Comparison of ENCODE assay signal across 10 mouse cellular contexts in genomic region chr16:41974866-41975719, GRCm38 (mm10).
DNase-seq lines count a peak whose midpoint lies in the region; ATAC-seq and TF ChIP-seq lines count a peak whose summit lies in the region.
"Had no signal": no experiment of that assay in that cellular context is flagged by ENCODE, and none has a peak within 500 bp of the region (broad histone marks: within the 10 kb centered on the region; RNA-seq: fewer than 3 reads in every experiment).

No protein-coding gene starts in this region.

- no peak overlapping the region for H3K4me2 ChIP-seq in neural tube, embryonic 15.5 days
- H3K4me2 ChIP-seq in hindbrain, postnatal 0 days (ENCODE audit: low read depth, low read length) = no peak overlapping the region
- no peak overlapping the region for H3K4me2 ChIP-seq in kidney, embryonic 14.5 days (replicated peaks; ENCODE audit: low read depth, low read length)
- H3K4me2 ChIP-seq: heart, embryonic 11.5 days had no signal

- no peaks in the 10 kb centered on the region for H3K9me3 ChIP-seq in neural tube, embryonic 15.5 days (replicated peaks)
- no peaks in the 10 kb centered on the region for H3K9me3 ChIP-seq in hindbrain, postnatal 0 days (ENCODE audit: low read length)
- H3K9me3 ChIP-seq in kidney, embryonic 14.5 days (ENCODE audit: control insufficient read depth, low read length) = no peaks in the 10 kb centered on the region

- no peak overlapping the region for H3K9ac ChIP-seq in neural tube, embryonic 15.5 days (replicated peaks)
- no peak overlapping the region for H3K9ac ChIP-seq in hindbrain, postnatal 0 days (replicated peaks; ENCODE audit: low read length)
- no peak overlapping the region for H3K9ac ChIP-seq in kidney, embryonic 14.5 days (ENCODE audit: low read depth, low read length)

- H3K4me1 ChIP-seq in neural tube, embryonic 15.5 days = peaks cover 8% of the 10 kb centered on the region; the same call in 1 of the 2 replicates
- H3K4me1 ChIP-seq in hindbrain, postnatal 0 days (ENCODE audit: insufficient read depth, low read length) = no peaks in the 10 kb centered on the region
- H3K4me1 ChIP-seq in kidney, embryonic 14.5 days (ENCODE audit: control insufficient read depth, insufficient read depth, low read length) = no peaks in the 10 kb centered on the region

- DNase-seq in cerebellum, adult 11-12 months = peak; percentile 38
- no peak for DNase-seq in cerebellum, adult 11 months
- peak; percentile 15 for DNase-seq in neural tube, embryonic 10.5 days (ENCODE audit: extremely low spot score, low spot score)
- peak; percentile 42 for DNase-seq in hindbrain, postnatal 0 days (ENCODE audit: low spot score)
- no peak for DNase-seq in urinary bladder, adult 18-20 months (ENCODE audit: low spot score in 2 of 2)
- no peak for DNase-seq in heart, adult 18-20 months
- DNase-seq: kidney, adult 11 months had no signal

- no peak for TF ChIP-seq CTCF in hindbrain, postnatal 0 days (IDR thresholded peaks at IDR 0.05; ENCODE audit: low read depth)

- no peak overlapping the region for H3K4me3 ChIP-seq in neural tube, embryonic 15.5 days (replicated peaks)
- no peak overlapping the region for H3K4me3 ChIP-seq in hindbrain, postnatal 0 days (ENCODE audit: low read length)
- H3K4me3 ChIP-seq in kidney, embryonic 14.5 days (ENCODE audit: low read length) = no peak overlapping the region

- H3K27ac ChIP-seq in neural tube, embryonic 15.5 days (replicated peaks) = no peak overlapping the region
- no peak overlapping the region for H3K27ac ChIP-seq in hindbrain, postnatal 0 days
- H3K27ac ChIP-seq in kidney, embryonic 14.5 days (ENCODE audit: low read depth, low read length) = no peak overlapping the region

- 73% methylated on average over 2 of the region's 2 CpGs for WGBS in neural tube, embryonic 15.5 days
- 60% methylated on average over 2 of the region's 2 CpGs for WGBS in hindbrain, postnatal 0 days
- WGBS in kidney, embryonic 14.5 days = 43% methylated on average over 2 of the region's 2 CpGs

- no peak for ATAC-seq in neural tube, embryonic 15.5 days (ENCODE audit: low FRiP score)
- ATAC-seq in hindbrain, postnatal 0 days = peak; percentile 75
- ATAC-seq in kidney, embryonic 14.5 days (ENCODE audit: low FRiP score, low TSS enrichment) = no peak

- no peaks in the 10 kb centered on the region for H3K27me3 ChIP-seq in neural tube, embryonic 15.5 days (replicated peaks)
- no peaks in the 10 kb centered on the region for H3K27me3 ChIP-seq in hindbrain, postnatal 0 days (ENCODE audit: insufficient read depth, low read length)
- H3K27me3 ChIP-seq in kidney, embryonic 14.5 days (ENCODE audit: control insufficient read depth, insufficient read depth, low read length) = no peaks in the 10 kb centered on the region

- H3K36me3 ChIP-seq in neural tube, embryonic 15.5 days = no peaks in the 10 kb centered on the region
- H3K36me3 ChIP-seq in hindbrain, postnatal 0 days (ENCODE audit: insufficient read depth, low read length) = no peaks in the 10 kb centered on the region
- H3K36me3 ChIP-seq in kidney, embryonic 14.5 days (ENCODE audit: control insufficient read depth, insufficient read depth, low read length) = no peaks in the 10 kb centered on the region

Comparison
In these comparisons a context has a peak if more than half of its experiments do, and no peak if none do; other contexts are left out.
1. DNase-seq: peak in cerebellum, adult 11-12 months (single experiment), neural tube, embryonic 10.5 days (single experiment) and hindbrain, postnatal 0 days (single experiment); none in cerebellum, adult 11 months (single experiment), urinary bladder, adult 18-20 months (0 of 2) and heart, adult 18-20 months (0 of 2).